Mouse (Mus musculus) lung, embryonic 14.5 days (tissue): ENCODE results near the gene Ksr1. TPM values are rescaled to one million over a fixed set of nuclear protein-coding genes. Genes with fewer than 3 reads are reported as not detected.
"Not testable (repeated sequence)": the region's sequence is repeated elsewhere in the genome, so short reads cannot be mapped to it uniquely, and the experiment has no call there.

Source experiments
- ATAC-seq: fragments of 200-750 bp; cut with Nextera tagmentation; 2 replicates; pipeline ENCODE4 v1.8.0; 2017; ENCODE audit warnings: mild to moderate bottlenecking, moderate TSS enrichment, moderate library complexity; ENCODE audit not compliant: insufficient read depth
- DNase-seq: peaks from one replicate; pipeline ENCODE4 v3.0.0-alpha.2; 2015
- H3K27ac ChIP-seq: fragments of 300-500 bp; sonication (generic); 2 replicates; pipeline ENCODE4 v1.5.1; 2014; ENCODE audit warnings: low read depth, mild to moderate bottlenecking, moderate library complexity
- H3K27me3 ChIP-seq: fragments of 300-500 bp; sonication (generic); 2 replicates; pipeline ENCODE4 v1.6.1; 2014; ENCODE audit warnings: low read length, control low read depth; ENCODE audit not compliant: insufficient read depth
- H3K36me3 ChIP-seq: fragments of 300-500 bp; sonication (generic); 2 replicates; pipeline ENCODE4 v1.6.1; 2014; ENCODE audit warnings: control low read depth; ENCODE audit not compliant: insufficient read depth
- H3K4me1 ChIP-seq: fragments of 300-500 bp; sonication (generic); 2 replicates; pipeline ENCODE4 v1.6.1; 2014; ENCODE audit warnings: antibody characterized with exemption, control low read depth; ENCODE audit not compliant: insufficient read depth
- H3K4me2 ChIP-seq: fragments of 300-500 bp; sonication (generic); 2 replicates; pipeline ENCODE4 v1.6.1; 2014; ENCODE audit warnings: mild to moderate bottlenecking
- H3K4me3 ChIP-seq: fragments of 300-500 bp; sonication (generic); 2 replicates; pipeline ENCODE4 v1.5.1; 2014; ENCODE audit warnings: low read depth, low read length
- H3K9ac ChIP-seq: fragments of 300-500 bp; sonication (generic); 2 replicates; pipeline ENCODE4 v1.6.1; 2014
- H3K9me3 ChIP-seq: fragments of 300-500 bp; sonication (generic); 2 replicates; pipeline ENCODE4 v1.6.1; 2016; ENCODE audit warnings: low read depth, low read length, control low read depth
- CTCF ChIP-seq: IDR thresholded peaks from 2 replicates; pipeline ENCODE4 v1.5.1; 2016; ENCODE audit warnings: antibody characterized with exemption, low read depth
- WGBS: fragments of 180-500 bp; shearing (Covaris S2); extraction: QIAGEN DNeasy Blood & Tissue Kit; methylation state at CpG from one replicate; pipeline ENCODE4 v1.1.7; 2014; 5-methylcytosine and 5-hydroxymethylcytosine counted together
- polyA plus RNA-seq: library from polyadenylated mRNA; unstranded; fragments of >200 nt; fragmentation: Nextera tagmentation; extraction: Ambion mirVana; gene quantifications from 2 replicates; pipeline ENCODE4 v1.2.1, GENCODE M21; 2014

Ksr1 gene
- polyA plus RNA-seq, 1 experiment from 2014 or later, result 5.1 TPM

DNA sequence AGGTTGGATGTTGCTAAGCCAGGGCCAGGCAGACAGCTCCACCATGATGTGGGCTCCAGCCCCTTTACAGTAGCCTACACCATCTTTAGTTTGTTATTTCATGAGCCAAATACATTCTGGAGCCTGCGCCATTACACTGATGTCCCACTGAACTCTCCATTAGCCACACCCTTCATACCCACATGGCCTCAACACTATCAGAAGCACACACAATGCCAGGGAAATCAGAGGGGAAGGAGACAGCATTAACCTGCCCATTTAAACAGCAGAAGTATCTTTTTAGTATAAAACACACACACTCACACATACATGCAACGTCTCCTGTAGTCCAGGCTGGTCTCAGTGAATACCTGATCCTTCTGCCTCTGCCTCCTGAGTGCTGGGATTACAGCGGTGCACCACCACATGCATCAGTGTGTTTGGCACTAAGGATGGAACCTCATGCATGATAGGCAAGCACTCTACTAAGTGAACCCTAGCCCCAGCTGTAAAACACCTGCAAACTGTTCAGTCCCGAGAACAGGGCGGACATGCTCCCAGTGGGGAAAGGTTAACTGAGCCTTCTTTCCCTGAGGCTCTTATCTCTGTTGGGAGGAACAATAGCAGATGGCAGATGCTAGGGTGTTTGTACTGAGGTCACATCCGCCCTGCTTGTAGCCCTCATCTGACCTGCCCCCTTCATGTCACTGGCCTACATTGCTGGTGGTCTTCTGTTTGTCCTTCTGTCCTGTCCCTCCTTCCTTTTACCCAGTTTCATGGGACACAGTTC is 138.0 kb downstream of the Ksr1 start:
- WGBS, result 71% methylated on average over 6 of the region's 6 CpGs
- Histone ChIP-seq H3K4me2 (no peak overlapping the region), H3K4me3 (no peak overlapping the region), H3K36me3 (no peaks in the 10 kb centered on the region), H3K27ac (no peak overlapping the region), H3K9ac (no peak overlapping the region), H3K9me3 (no peaks in the 10 kb centered on the region), H3K27me3 (no peaks in the 10 kb centered on the region), H3K4me1 (0 out of 2 replicates have a peak, but pooled peaks cover under 1% of the 10 kb centered on the region)
- no peak for TF ChIP-seq CTCF
- ATAC-seq, result no peak
- DNase-seq, result no peak

DNA sequence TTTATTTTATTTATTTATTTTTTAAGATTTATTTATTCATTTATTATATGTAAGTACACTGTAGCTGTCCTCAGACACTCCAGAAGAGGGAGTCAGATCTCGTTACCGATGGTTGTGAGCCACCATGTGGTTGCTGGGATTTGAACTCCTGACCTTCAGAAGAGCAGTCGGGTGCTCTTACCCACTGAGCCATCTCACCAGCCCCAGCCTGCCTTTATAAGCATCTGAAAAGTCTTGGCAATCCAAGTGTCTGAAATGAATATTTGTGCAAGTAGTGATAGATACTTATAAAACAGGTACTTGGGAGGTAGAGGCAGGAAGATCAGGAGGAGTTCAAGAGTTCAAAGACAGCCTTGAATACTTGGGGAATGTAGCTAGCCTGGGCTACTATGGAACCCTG is 138.9 kb downstream of the Ksr1 start:
- WGBS, result 78% methylated on average over 3 of the region's 3 CpGs
- DNase-seq, result not testable (repeated sequence)

DNA sequence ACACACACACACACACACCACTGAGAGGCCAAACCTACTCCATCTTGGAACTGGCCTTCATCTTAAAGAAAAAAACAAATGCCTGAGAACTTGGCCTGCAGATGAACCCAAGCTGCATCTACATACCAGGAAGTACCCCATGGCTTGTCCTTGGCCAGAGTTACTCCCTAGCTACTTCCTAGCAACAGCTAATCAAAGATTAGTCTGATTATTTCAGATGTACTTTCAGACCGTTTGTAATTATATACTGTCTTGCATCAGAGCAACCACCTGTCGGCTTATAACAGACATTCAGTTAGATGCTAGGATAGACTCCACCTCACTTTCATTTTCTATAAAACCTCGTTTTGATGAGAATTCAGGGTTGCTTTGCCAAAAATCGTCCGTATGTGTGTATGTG is 139.8 kb downstream of the Ksr1 start:
- WGBS, result 50% methylated on average over 5 of the region's 5 CpGs
- Histone ChIP-seq H3K27me3 (no peaks in the 10 kb centered on the region), H3K9me3 (no peaks in the 10 kb centered on the region), H3K36me3 (no peaks in the 10 kb centered on the region), H3K27ac (no peak overlapping the region), H3K4me3 (no peak overlapping the region), H3K4me2 (no peak overlapping the region), H3K9ac (no peak overlapping the region), H3K4me1 (peaks cover 7% of the 10 kb centered on the region; the same call in 1 of the 2 replicates)
- DNase-seq (no peak), ATAC-seq (no peak)
- no peak for TF ChIP-seq CTCF

More for the DNA sequence above, 138.9 kb downstream of the Ksr1 start:
- H3K4me1 ChIP-seq, H3K27ac ChIP-seq, H3K27me3 ChIP-seq, H3K36me3 ChIP-seq, H3K4me2 ChIP-seq, H3K9me3 ChIP-seq, H3K4me3 ChIP-seq, ATAC-seq, H3K9ac ChIP-seq: not testable (repeated sequence)

DNA sequence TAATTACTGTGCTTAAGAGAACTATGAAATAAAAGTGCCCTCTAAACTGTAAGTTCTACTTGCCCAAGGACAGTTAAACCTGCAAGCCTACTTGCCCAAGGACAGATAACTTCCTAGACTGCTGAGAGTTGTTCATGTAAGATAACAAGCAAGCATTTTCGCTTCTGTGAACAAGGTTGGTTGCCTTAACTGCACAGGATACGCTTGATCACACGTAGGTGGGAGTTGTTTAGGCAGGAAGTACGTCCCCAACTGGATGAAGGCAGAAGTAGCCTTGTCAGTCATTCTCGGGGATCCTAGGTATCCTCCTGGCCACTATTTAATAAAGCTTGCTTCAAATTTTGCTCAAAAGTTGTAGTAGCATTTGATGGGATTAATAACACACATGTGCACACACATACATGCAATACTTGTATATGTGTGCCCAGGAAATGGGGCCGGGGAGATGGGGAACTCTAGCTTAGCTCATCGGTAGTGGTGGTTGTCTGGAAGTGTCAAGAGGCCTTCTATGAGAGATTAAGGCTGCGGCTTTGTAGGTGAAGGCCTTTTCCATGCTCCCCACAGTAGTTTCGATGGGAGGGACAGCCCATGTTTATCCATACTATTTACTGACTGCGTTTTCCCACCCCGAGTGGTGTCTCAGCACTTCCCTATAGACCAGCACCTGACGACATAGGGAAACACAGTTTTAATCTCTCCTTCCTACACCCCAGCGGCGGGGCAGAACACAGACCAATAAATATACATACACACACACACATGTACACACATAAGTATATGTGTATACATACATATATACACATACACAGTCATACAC is 140.4 kb downstream of the Ksr1 start:
- Histone ChIP-seq H3K9ac (no peak overlapping the region), H3K4me1 (peaks cover 7% of the 10 kb centered on the region; the same call in 1 of the 2 replicates), H3K4me3 (no peak overlapping the region), H3K36me3 (no peaks in the 10 kb centered on the region), H3K27ac (no peak overlapping the region), H3K27me3 (no peaks in the 10 kb centered on the region), H3K9me3 (no peaks in the 10 kb centered on the region), H3K4me2 (no peak overlapping the region)
- DNase-seq, result no peak
- no peak for ATAC-seq
- WGBS, result 78% methylated on average over 14 of the region's 14 CpGs
- no peak for TF ChIP-seq CTCF

DNA sequence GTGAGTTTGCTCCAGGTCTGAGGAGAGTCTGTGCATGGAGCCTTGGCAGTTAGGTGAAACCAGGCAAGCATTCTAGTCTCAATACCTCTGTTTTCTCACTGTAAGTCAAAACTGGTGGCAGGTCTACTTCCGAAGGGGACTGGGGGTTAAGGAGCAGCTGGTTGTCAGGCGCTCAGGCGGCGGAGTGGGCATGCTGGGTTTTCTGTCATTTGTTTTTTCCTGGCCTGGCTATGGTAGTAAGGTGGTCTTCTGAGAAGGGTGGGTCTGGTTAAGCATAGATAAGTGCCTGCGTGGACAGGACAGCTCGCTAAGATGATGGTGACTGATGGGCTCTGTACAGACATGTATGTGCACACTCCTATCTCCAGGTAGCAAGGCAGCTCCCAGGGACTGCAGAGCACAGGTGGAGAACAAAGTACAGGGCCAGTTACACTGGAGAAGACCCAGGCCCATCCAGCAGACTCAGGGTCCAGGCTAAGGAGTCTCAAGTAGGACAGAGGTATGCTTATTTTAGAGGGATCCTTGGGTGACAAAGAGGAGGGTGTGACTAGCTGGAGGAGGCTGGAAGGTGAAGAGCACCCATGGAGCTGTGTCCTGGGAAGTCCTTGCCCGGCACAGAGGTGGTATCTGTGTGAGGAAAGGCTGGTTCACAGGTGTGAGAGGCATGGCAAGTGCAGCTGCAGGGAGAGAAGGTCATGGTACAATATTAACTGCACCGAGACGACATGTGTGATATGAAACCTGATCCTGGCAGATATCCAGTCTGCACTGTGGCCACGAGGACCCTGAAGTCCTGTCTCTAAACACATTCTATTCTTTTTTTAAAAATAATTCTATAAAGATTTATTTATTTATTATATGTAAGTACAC is 142.2 kb downstream of the Ksr1 start:
- no peak for TF ChIP-seq CTCF
- 67% methylated on average over 10 of the region's 10 CpGs for WGBS

DNA sequence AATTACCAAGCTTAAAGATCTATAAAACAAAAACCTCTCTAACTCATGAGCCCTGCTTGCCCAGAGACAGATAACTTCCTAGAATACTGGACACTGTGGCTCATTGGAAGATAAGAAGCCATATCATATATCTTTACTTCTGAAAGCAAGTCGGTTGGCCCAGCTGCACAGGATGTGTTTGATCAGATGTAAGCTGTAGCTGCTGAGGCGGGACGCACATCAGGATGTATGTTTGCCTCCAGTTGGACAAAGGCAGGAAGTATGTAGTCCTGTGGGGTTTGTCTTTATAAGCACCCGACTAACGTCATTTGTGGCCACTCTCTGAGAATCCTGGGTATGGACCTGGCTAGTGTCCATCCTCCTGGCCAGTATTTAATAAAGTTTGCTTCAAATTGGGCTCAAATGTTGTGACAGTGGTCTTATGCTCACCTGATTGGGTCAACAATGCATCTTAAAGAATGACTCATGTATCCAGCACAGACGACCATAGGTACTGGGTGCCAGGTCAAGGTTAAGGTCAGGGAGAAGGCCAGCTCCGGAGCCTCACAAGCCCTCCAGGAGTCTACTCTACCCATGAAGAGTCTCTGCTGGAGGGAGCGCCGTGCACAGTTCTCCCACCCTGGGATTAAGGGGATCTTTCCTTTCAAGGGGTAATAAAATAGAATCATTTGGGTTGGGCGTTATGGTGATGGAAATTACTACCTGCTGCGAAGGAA is 143.0 kb downstream of the Ksr1 start:
- 51% methylated on average over 11 of the region's 11 CpGs for WGBS
- Histone ChIP-seq H3K4me1 (peaks cover 7% of the 10 kb centered on the region; the same call in 1 of the 2 replicates), H3K36me3 (no peaks in the 10 kb centered on the region), H3K9ac (no peak overlapping the region), H3K4me3 (no peak overlapping the region), H3K4me2 (no peak overlapping the region), H3K27me3 (no peaks in the 10 kb centered on the region), H3K9me3 (no peaks in the 10 kb centered on the region), H3K27ac (peak overlapping the region; percentile 69)
- ATAC-seq, result peak; percentile 56; the same call in 1 of the 2 replicates
- DNase-seq, result peak; percentile 67
- no peak for TF ChIP-seq CTCF

More for the DNA sequence above, 142.2 kb downstream of the Ksr1 start:
- no peak overlapping the region for H3K9ac ChIP-seq
- no peaks in the 10 kb centered on the region for H3K27me3 ChIP-seq
- peak overlapping the region; percentile 69; the same call in 1 of the 2 replicates for H3K27ac ChIP-seq
- no peaks in the 10 kb centered on the region for H3K36me3 ChIP-seq
- no peak for DNase-seq
- H3K4me2 ChIP-seq, result no peak overlapping the region
- no peak overlapping the region for H3K4me3 ChIP-seq
- no peaks in the 10 kb centered on the region for H3K9me3 ChIP-seq
- no peak for ATAC-seq
- H3K4me1 ChIP-seq, result peaks cover 7% of the 10 kb centered on the region; the same call in 1 of the 2 replicates
